Comparison of ENCODE assay signal across 9 mouse cellular contexts in genomic region chr6:53267036-53267435, GRCm38 (mm10). TPM values are rescaled to one million over a fixed set of nuclear protein-coding genes. Genes with fewer than 3 reads are reported as not detected.
A peak's percentile ranks its signal among the peaks of the same experiment; 100 is the strongest.
DNase-seq lines count a peak whose midpoint lies in the region; ATAC-seq and TF ChIP-seq lines count a peak whose summit lies in the region.
"Had no signal": no experiment of that assay in that cellular context is flagged by ENCODE, and none has a peak within 500 bp of the region (broad histone marks: within the 10 kb centered on the region; RNA-seq: fewer than 3 reads in every experiment).

No protein-coding gene starts in this region.

- peak; percentile 42 for TF ChIP-seq CTCF in left cerebral cortex, adult 2 months (IDR thresholded peaks at IDR 0.05)
- peak; percentile 64 for TF ChIP-seq CTCF in heart, adult 2 months (IDR thresholded peaks at IDR 0.05)

- peak overlapping the region; percentile 27; the same call in 1 of the 2 replicates for H3K4me2 ChIP-seq in neural tube, embryonic 12.5 days (replicated peaks)
- H3K4me2 ChIP-seq: liver, embryonic 13.5 days had no signal

- ATAC-seq in neural tube, embryonic 12.5 days (ENCODE audit: low FRiP score, low read depth): no peak
- no peak for ATAC-seq in megakaryocyte, adult 5-6 weeks (ENCODE audit: poor library complexity, severe bottlenecking)

- TF ChIP-seq EP300 in heart, adult 2 months (IDR thresholded peaks at IDR 0.05; ENCODE audit: insufficient read depth, low read depth, low read length): no peak

- intact Hi-C loops in left cerebral cortex, adult 2 months (cut with DNase I): loop anchor here (5.0 kb wide), 1 partner anchor 455 kb away; no protein-coding TSS in a partner anchor
- intact Hi-C loops in heart, adult 2 months (cut with DNase I): loop anchor here (1.0 kb wide), 1 partner anchor 454 kb away; no protein-coding TSS in a partner anchor

- WGBS in heart, adult 2 months: 17% methylated on average over 7 of the region's 7 CpGs
- WGBS in neural tube, embryonic 12.5 days: 33% methylated on average over 7 of the region's 7 CpGs

- no peak overlapping the region for H3K9ac ChIP-seq in heart, adult 2 months (ENCODE audit: low read depth, low read length)
- no peak overlapping the region for H3K9ac ChIP-seq in neural tube, embryonic 12.5 days
- H3K9ac ChIP-seq: liver, embryonic 13.5 days had no signal

- no peak for TF ChIP-seq POLR2A in heart, adult 2 months (IDR thresholded peaks at IDR 0.05; ENCODE audit: insufficient read depth, low read depth, low read length)

- H3K27me3 ChIP-seq in heart, adult 2 months (ENCODE audit: control insufficient read depth, insufficient read depth, low read length): no peaks in the 10 kb centered on the region
- no peaks in the 10 kb centered on the region for H3K27me3 ChIP-seq in neural tube, embryonic 12.5 days (replicated peaks)

- no peaks in the 10 kb centered on the region for H3K36me3 ChIP-seq in heart, adult 2 months (ENCODE audit: control insufficient read depth, insufficient read depth, low read length)
- H3K36me3 ChIP-seq in neural tube, embryonic 12.5 days: no peaks in the 10 kb centered on the region
- H3K36me3 ChIP-seq: liver, embryonic 13.5 days had no signal

- H3K27ac ChIP-seq in left cerebral cortex, adult 2 months: no peak overlapping the region
- no peak overlapping the region for H3K27ac ChIP-seq in heart, adult 2 months
- H3K27ac ChIP-seq in neural tube, embryonic 12.5 days: no peak overlapping the region
- H3K27ac ChIP-seq: liver, embryonic 13.5 days had no signal

- no peaks in the 10 kb centered on the region for H3K4me1 ChIP-seq in heart, adult 2 months (ENCODE audit: control insufficient read depth, insufficient read depth, low read length)
- H3K4me1 ChIP-seq in neural tube, embryonic 12.5 days: peaks cover 8% of the 10 kb centered on the region; the same call in 1 of the 2 replicates
- H3K4me1 ChIP-seq: liver, embryonic 13.5 days had no signal

- no peaks in the 10 kb centered on the region for H3K9me3 ChIP-seq in neural tube, embryonic 12.5 days
- H3K9me3 ChIP-seq: liver, embryonic 13.5 days had no signal

- H3K79me2 ChIP-seq in heart, adult 2 months (replicated peaks; ENCODE audit: control insufficient read depth, insufficient read depth, low read length): no peaks in the 10 kb centered on the region

- no peak overlapping the region for H3K4me3 ChIP-seq in left cerebral cortex, adult 2 months
- no peak overlapping the region for H3K4me3 ChIP-seq in heart, adult 2 months
- no peak overlapping the region for H3K4me3 ChIP-seq in neural tube, embryonic 12.5 days
- H3K4me3 ChIP-seq: liver, embryonic 13.5 days had no signal

- DNase-seq in left cerebral cortex, adult 2 months (ENCODE audit: extremely low spot score in 1 of 2, low spot score in 2 of 2): no peak
- DNase-seq in left cerebral cortex, adult 11 months (ENCODE audit: low spot score): no peak
- DNase-seq in brain, adult 2 months (ENCODE audit: low read depth, low spot score): peak; percentile 70
- no peak for DNase-seq in heart, adult 2 months
- no peak for DNase-seq in thymus, postnatal 25 days
- no peak for DNase-seq in thymus, postnatal 36 days
- DNase-seq: liver, embryonic 13.5 days had no signal

RNA-seq across cellular contexts. Expression of gene Creb5, which starts 20.0 kb away (rescaled TPM):
- total RNA-seq in left cerebral cortex, adult 2 months (2021): 1 to 10 TPM; 2.9 to 4.7 TPM
- 1 to 10 TPM; 6.1 to 8.4 TPM for total RNA-seq in heart, adult 2 months (2021)
- polyA plus RNA-seq in heart, adult 2 months (2012; rRNA removed): 3.5 TPM in 2 replicates
- polyA plus RNA-seq in neural tube, embryonic 12.5 days (2016; fragmentation: Nextera tagmentation; extraction: Ambion mirVana): 13.0 and 14.7 TPM in 2 replicates
- 0.04 and 0.07 TPM in 2 replicates for total RNA-seq in megakaryocyte, adult 5-6 weeks (2015)
- total RNA-seq in megakaryocyte, adult 5-6 weeks (2017): 0.07 TPM in 1 of 2 replicates, not detected in the other
